Mouse (Mus musculus) spleen, adult 2 months (tissue): ENCODE data around the gene Ppp2r2c.

Source experiments
- CTCF ChIP-seq: fragments of 200-500 bp; IDR thresholded peaks from 2 replicates; pipeline ENCODE4 v1.5.1; 2011; ENCODE audit warnings: mild to moderate bottlenecking, inconsistent platforms; ENCODE audit not compliant: insufficient read depth, insufficient read length, insufficient replicate concordance; ENCODE audit errors: extremely low read depth
- POLR2A ChIP-seq: fragments of 200-500 bp; IDR thresholded peaks from 2 replicates; pipeline ENCODE4 v1.6.1; 2011; ENCODE audit warnings: low read depth, low read length, inconsistent platforms

GRCm38 (mm10) chr5:36904703-36905102, 36.4 kb downstream of the Ppp2r2c start:
- TF ChIP-seq CTCF, result no peak
- no peak for TF ChIP-seq POLR2A
